Mouse (Mus musculus): ENCODE measurements around the gene Mre11a. TPM values are rescaled to one million over a fixed set of nuclear protein-coding genes. Genes with fewer than 3 reads are reported as not detected.

The Mre11a gene
- total RNA-seq, 2 experiments from 2014 or later, result 9.8 to 15.4 TPM

DNA sequence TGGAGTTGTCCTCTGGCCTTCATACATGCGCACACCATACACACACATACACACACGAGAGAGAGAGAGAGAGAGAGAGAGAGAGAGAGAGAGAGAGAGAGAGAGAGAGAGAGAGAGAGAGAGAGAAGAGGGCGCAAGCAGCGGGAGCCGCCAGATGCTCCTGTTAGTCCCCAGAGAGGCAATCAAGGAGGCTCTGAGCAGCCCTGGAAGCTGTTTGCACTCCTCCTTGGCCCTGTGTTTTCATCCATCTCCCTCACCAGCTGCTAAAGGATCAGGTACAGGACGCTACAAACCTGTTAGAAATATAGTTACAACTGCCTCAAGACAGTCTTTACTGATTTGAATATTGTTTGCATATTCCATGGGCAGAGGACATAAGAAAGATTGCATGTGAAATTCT, 14.6 kb upstream of the Mre11a start:
- Histone ChIP-seq H3K27ac (no peak overlapping the region), H3K4me3 (no peak overlapping the region)
- DNase-seq (ENCODE audit: low spot score in 2 of 2), result no peak
- TF ChIP-seq CTCF (conservative IDR thresholded peaks at IDR 0.05), result no peak

DNA sequence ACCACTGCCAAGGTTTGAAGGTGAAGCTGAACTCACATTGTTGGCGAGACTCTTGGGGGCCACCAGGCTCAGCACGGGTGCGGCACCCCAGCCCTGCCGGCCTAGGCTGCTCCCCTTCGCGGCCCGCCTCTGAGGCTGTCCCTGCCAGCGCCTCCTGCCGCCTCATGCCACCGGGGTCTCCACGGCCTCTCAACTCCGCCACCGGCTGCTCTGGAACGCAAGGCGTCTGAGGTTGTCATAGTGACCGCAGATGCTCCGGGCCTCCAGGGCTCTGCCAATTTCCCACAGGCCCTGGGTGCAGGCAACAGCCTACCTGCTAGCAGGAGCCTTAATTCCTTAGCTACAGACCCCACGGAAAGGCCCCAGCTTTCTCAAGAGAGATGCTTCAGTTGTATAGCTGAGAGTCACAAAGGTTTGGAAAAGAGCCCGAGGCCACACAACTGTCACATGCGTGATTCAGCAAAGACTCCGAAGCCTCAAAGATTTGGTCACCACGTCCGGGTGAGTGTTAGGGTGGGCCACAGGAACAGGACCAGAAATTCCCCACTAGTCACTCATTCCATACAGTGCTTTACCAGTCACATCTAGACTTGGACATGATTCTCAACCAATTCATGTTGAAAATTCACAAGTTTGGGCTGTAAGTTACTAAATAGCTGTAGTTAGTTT, 13.5 kb upstream of the Mre11a start, which contains the start of gene 1700012B09Rik:
Gene 1700012B09Rik (minus strand): TSS at position 228 of the 669 bp plus-strand sequence.
- TF ChIP-seq CTCF (conservative IDR thresholded peaks at IDR 0.05), result no peak
- DNase-seq (ENCODE audit: low spot score in 2 of 2), result no peak
- Histone ChIP-seq H3K4me3 (no peak within 1 kb of the TSS), H3K27ac (no peak within 1 kb of the TSS)

DNA sequence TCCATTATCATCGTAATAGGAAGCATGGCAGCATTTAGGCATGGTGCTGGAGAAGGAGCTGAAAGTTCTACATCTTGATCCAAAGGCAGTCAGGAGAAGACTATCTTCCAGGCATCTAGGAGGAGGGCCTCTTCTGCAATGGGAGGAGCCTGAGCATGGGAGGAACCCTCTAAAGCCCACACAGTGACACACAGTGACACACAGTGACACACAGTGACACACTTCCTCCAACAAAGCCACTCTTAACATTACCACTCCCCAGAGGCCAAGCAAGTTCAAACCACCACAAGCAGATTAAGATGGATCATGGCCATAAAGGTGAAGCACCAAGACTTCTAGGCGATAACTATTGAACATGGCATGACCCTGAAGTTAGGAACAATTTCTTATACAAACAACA, 12.4 kb upstream of the Mre11a start:
- no peak for TF ChIP-seq CTCF (conservative IDR thresholded peaks at IDR 0.05)
- DNase-seq (ENCODE audit: low spot score in 2 of 2), result no peak
- no peak overlapping the region for H3K27ac ChIP-seq
- H3K4me3 ChIP-seq, result no peak overlapping the region

DNA sequence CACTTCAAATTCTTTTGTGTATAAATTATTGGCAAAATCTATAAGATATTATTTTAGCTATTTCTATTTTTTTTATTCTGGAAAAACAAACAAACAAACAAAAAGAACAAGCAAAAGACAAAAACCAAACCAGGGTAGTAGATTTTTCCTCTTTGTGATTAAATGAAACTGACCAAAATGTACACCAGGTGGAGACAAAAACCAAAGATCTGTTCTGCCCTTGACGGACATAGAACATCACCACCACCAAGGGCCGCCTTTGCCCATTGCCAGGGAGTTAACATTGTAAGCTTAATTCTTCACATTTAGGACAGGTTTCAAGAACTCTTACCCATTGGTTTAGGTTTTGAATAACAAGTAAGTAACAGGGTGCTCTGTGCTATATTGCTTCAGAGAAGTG, 10.6 kb upstream of the Mre11a start:
- H3K27ac ChIP-seq, result no peak overlapping the region
- peak in 1 of 2 experiments; percentile 23 for DNase-seq (ENCODE audit: low spot score in 2 of 2)
- no peak overlapping the region for H3K4me3 ChIP-seq
- TF ChIP-seq CTCF (conservative IDR thresholded peaks at IDR 0.05), result peak; percentile 68

DNA sequence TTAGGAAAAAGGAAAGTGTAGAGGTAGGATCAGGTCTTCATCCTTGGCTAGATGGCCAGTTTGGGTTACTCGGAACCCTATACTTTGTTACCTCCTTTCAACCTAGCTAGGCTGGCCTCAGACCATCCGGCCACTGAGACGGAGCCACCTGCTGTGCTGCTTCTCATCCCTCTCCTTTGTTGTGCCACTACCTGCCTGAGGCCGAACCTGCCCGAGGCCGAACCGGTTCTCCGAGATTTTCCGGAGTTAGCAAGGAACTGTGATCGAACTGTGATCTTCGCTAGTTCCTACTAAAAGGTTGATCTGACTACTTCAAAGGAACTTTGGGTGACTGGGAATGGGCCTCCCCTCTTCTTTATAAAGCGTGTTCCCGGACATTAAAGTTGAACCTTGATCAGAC, 6.1 kb upstream of the Mre11a start:
- Histone ChIP-seq H3K4me3 (no peak overlapping the region), H3K27ac (no peak overlapping the region)
- DNase-seq (ENCODE audit: low spot score in 2 of 2), result no peak
- TF ChIP-seq CTCF (conservative IDR thresholded peaks at IDR 0.05), result no peak

DNA sequence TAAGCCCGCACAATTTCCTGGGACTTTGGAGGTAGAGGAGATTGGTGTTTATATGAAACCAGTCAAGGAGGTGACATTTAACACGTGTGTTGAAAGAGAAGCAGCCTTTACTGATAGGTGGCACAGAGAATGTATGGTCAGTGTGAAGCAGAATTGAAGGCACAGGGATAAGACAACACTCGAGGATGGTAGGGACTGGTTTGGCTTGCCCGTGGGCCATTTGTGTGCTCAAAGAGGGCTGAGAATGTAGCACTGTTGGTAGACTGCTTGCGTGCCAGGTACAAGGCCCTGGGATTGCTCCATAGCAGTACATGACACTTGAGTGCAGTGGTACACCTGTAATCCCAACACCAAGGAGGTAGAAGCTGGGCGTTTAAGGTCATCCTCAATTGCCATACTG, 2.9 kb downstream of the Mre11a start:
- no peak for TF ChIP-seq CTCF (conservative IDR thresholded peaks at IDR 0.05)
- Histone ChIP-seq H3K27ac (no peak overlapping the region), H3K4me3 (no peak overlapping the region)
- DNase-seq (ENCODE audit: low spot score in 2 of 2), result no peak

DNA sequence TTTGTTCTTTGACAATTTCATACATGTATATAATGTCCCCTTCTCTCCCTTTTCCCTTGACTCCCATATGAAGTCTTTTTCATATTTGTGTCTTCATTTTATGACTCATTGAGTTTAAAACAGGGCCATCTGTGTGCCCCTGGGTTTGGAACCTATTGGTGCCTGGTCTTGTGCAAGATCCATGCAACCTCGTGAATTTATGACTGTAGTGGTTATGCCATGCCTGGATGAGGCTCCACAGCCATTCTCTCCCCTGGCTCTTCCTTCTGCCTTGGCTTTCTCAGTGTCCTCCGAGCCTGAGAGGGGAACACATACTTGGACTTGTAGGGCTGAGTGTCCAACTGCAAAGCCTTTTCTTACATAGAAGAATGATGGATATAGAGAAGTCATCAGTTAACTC, 21.3 kb downstream of the Mre11a start:
- Histone ChIP-seq H3K4me3 (no peak overlapping the region), H3K27ac (no peak overlapping the region)
- no peak for DNase-seq (ENCODE audit: low spot score in 2 of 2)
- no peak for TF ChIP-seq CTCF (conservative IDR thresholded peaks at IDR 0.05)

DNA sequence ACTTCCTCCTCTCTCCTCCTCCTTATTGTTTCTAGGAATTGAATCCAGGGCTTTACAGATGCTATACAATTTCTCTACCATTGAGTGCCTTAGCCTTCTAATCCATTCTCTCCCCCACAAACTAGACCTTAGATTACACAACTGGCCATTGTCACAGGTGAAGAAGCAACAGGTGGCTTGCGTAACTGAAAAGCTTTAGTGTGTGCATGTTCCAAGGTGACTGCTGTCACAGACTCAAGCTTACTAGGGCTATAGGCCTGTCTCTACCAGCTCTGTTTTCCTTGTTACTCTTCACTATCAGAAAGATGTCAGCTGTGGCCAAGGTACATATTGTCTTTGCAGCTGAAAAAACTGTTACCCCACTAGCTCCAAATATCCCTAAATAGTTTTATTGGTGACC, 22.3 kb downstream of the Mre11a start:
- no peak for DNase-seq (ENCODE audit: low spot score in 2 of 2)
- no peak for TF ChIP-seq CTCF (conservative IDR thresholded peaks at IDR 0.05)
- Histone ChIP-seq H3K4me3 (no peak overlapping the region), H3K27ac (no peak overlapping the region)

DNA sequence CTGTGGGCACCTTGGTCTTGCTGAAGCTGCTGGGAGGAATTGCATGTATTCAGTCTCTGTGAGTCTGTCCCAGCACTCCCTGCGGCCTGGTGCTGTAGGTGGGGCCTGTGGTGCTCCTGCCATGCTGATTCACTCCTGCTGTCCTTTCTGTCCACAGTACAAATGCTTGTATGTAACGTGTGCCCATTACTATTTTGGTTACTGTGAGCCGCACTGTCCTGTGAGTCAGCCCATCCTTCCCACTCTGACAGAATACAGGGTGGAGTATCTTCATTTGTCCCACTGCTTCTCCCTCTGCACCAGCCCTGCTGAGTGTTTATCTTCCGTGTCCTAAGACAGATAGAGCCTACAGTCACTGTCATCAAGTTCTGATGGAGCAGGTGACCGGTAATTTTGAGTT, 25.7 kb downstream of the Mre11a start:
- DNase-seq (ENCODE audit: low spot score in 2 of 2), result peak in 1 of 2 experiments; percentile 19
- TF ChIP-seq CTCF (conservative IDR thresholded peaks at IDR 0.05), result no peak
- no peak overlapping the region for H3K27ac ChIP-seq
- H3K4me3 ChIP-seq, result no peak overlapping the region

DNA sequence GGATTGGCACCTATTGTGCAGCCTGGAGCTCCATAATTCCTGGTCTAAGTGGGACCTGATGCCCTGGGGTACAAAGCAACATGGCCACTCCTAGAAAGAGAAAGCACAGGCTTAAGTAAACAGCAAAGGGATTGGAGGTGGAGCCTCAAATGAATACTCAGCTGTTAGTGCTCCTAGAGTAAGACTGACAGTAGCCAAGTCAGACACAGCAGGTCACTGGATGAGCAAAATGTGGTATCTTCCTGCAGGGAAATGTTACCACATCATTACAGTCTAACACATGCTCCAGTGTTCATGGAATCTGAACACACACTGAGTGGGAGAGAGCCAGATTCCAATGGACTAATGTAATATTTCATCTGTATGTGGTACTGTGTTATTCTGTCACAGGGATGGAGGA, 36.9 kb downstream of the Mre11a start:
- no peak overlapping the region for H3K27ac ChIP-seq
- no peak overlapping the region for H3K4me3 ChIP-seq
- TF ChIP-seq CTCF (conservative IDR thresholded peaks at IDR 0.05), result no peak
- no peak for DNase-seq (ENCODE audit: low spot score in 2 of 2)

DNA sequence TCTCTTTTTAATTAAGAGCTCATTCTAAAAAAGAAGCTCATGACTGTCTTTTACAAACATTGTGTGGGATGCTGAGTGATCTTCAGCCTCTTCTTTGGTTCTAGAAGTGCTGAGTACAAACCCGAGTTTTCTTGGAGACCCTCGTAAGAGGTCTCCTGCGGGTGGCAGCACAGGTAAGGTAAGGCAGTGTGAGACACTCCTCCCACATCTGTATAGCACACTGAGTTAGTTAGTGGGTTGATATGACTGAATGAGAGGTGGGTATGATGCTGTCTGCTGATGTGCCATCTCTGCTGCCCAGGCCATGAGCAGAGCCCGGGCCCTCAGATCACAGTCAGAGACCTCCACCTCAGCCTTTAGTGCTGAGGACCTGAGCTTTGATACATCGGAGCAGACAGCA, 40.4 kb downstream of the Mre11a start:
- no peak overlapping the region for H3K4me3 ChIP-seq
- TF ChIP-seq CTCF (conservative IDR thresholded peaks at IDR 0.05), result no peak; the same call in 1 of the 2 replicates
- DNase-seq (ENCODE audit: low spot score in 2 of 2), result no peak
- H3K27ac ChIP-seq, result no peak overlapping the region

DNA sequence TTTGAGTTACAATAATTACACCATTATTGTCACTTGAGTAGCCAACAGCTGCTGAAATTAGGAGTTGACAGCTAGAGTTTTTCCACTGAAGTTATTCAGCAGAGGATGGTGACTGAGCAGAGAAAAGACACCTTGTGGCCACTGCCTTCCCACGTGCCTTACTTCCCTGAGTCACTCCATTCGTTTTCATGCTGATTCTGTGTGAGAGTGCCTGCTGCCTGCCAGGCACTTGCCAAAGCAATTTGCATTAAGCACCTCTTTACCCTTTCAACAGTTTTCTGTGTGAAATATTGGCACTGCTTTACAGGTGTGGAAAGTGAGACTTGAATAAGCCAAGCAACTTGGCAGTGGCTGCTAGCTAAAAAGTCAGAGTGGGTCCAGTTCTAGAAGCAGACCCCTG, 43.4 kb downstream of the Mre11a start:
- H3K27ac ChIP-seq, result no peak overlapping the region
- DNase-seq (ENCODE audit: low spot score in 2 of 2), result no peak
- TF ChIP-seq CTCF (conservative IDR thresholded peaks at IDR 0.05), result no peak
- no peak overlapping the region for H3K4me3 ChIP-seq

DNA sequence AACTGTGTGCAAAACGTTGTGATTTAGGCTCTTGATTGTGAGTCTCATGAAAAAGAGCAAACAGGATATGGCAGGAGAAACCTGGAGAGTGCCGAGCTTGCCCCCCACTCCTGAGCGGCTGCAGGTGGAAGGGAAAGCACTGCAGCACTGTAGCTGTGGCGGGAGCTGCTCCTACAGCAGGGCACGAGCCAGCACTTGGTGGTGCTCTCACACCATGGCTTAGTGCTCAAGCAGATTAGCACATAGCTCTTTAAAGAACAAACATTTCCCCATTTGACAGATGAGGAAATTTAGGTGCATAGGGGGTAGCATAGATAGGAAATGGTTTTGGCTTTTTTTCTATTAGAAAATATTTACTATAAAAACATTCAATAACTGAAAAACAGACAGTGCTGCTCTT, 47.6 kb downstream of the Mre11a start:
- peak; percentile 40 for TF ChIP-seq CTCF (conservative IDR thresholded peaks at IDR 0.05)
- Histone ChIP-seq H3K4me3 (no peak overlapping the region), H3K27ac (no peak overlapping the region)
- DNase-seq (ENCODE audit: low spot score in 2 of 2), result no peak

DNA sequence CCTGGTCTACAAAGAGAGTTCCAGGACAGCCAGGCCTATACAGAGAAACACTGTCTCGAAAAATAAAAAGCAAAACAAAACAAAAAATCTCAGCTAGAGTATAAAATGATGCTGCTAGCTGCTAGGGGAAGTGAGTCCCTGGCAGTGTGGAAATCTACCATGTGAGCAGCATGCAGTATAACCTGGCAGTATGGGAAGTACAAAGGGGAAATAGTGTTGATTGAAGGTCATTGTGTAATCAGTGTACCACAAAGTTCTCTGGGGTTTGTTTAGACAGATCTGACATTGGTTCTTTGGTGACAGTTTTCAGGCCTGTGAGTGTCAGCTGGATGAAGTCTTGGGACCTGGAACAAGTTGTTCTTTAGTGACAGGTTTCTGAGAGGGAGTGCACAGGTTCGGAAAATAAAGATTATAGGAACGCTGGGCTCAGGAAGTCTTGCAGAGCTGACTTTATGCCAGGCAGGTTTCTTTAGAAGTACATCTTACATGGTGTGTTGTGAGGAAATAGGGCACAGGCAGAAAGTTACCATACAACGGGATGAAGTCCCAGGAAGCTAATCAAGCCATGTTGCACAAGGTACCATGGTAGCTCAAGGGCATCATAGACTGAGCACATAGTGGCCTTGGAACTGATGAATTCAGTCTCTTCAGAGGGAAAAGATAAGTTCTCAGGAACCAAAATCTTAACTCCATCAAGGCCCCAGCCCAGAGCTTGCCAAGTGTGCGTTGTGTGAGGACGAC, 51.1 kb downstream of the Mre11a start:
- Histone ChIP-seq H3K27ac (no peak overlapping the region), H3K4me3 (no peak overlapping the region)
- no peak for TF ChIP-seq CTCF (conservative IDR thresholded peaks at IDR 0.05)
- DNase-seq (ENCODE audit: low spot score in 2 of 2), result no peak

Measured in layer of hippocampus, adult 2 months (tissue).